Mouse (Mus musculus) ovary, adult 2 months (tissue): ENCODE results near the gene Gm17490. TPM values are rescaled to one million over a fixed set of nuclear protein-coding genes. Genes with fewer than 3 reads are reported as not detected.

Experiments used
- polyA plus RNA-seq: library from polyadenylated mRNA; depleted of rRNA; stranded (reverse); fragments of >200 nt; gene quantifications from 2 replicates; pipeline ENCODE4 v1.2.3, GENCODE M21; 2012; rRNA removed

The Gm17490 gene
- polyA plus RNA-seq = not detected in 2 replicates

DNA sequence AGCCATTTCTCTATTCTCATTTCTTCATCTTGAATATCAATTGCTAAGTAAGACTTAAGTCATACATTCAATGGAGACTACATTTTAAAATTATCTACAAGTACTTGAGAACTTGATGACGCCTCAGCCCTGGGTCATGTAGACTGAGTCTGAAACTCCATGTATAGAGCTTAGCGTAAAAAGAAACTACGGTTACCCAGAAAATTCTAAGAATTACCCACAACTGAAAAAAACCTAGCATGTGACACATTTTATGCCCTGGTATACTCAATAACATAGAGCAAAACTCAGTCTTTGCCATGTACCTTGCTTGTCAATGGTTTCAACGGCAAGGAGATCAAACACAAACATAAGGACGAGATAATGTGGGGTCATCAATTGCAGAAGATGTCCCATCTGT, at the start of gene Gm17490:
TSS of gene Gm17490 (minus strand) at position 375 of the 400 bp plus-strand sequence.

DNA sequence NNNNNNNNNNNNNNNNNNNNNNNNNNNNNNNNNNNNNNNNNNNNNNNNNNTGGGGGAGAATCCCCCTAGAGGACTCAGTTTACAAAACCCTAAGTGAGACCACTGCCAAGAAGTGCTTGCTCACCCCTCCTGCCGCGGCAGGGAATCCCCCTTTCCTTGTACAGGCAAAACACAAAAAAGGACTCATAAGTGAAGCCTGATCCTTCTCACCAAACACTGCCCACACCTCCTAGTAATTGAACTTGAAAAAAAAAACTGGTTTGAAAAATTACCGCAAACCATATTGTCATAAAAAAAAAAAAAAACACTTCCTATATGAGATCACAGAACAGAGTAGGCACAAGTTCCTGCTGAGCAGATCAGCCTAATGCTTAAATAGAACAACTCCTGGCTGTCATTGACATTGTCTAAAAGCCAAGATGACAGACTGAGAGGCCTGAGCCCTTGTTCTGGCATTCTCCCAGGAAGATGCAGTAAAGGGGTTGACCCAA, 16.4 kb upstream of the Gm17490 start, which contains the start of gene Il2ra:
TSS of gene Il2ra (plus strand) at position 357 of the 491 bp plus-strand sequence.

DNA sequence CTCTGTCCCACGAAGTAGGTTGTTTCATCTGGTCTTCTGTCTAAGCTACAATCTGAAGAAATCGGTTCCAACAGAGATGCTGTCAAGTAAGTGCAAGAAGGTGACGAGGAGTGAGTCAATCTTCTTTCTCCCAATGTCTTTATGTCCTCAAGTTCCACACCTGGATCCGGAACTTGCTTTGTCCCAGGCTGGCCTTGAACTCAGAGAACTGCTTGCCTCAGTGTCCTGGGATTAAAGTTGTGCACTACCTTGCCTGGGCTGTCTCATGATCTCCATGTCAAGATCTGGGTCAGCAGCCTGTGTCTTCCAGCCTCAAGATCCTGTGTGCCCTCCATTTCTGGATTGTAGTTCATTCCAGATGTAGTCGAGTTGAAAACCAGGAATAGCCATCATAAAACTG, 22.0 kb downstream of the Gm17490 start, which contains the start of gene Rbm17:
TSS of gene Rbm17 (minus strand) at position 101 of the 400 bp plus-strand sequence.

Other genes with a start within 250 kb of the Gm17490 start
- 38.8 and 41.0 TPM in 2 replicates for gene Pfkfb3, start 72.2 kb downstream of the Gm17490 start, polyA plus RNA-seq
- 26.1 and 51.6 TPM in 2 replicates for gene Rbm17, start 22.1 kb downstream of the Gm17490 start, polyA plus RNA-seq
- 0.10 and 0.12 TPM in 2 replicates for gene Il2ra, start 16.5 kb upstream of the Gm17490 start, polyA plus RNA-seq
- 31.0 and 39.7 TPM in 2 replicates for gene Il15ra, start 79.0 kb upstream of the Gm17490 start, polyA plus RNA-seq
- gene Fbh1, start 151.3 kb upstream of the Gm17490 start, polyA plus RNA-seq = 46.5 and 55.9 TPM in 2 replicates
- 82.1 and 85.2 TPM in 2 replicates for gene Ankrd16, start 151.6 kb upstream of the Gm17490 start, polyA plus RNA-seq